18 mouse cellular contexts compared by ENCODE assay signal in the genomic region with DNA sequence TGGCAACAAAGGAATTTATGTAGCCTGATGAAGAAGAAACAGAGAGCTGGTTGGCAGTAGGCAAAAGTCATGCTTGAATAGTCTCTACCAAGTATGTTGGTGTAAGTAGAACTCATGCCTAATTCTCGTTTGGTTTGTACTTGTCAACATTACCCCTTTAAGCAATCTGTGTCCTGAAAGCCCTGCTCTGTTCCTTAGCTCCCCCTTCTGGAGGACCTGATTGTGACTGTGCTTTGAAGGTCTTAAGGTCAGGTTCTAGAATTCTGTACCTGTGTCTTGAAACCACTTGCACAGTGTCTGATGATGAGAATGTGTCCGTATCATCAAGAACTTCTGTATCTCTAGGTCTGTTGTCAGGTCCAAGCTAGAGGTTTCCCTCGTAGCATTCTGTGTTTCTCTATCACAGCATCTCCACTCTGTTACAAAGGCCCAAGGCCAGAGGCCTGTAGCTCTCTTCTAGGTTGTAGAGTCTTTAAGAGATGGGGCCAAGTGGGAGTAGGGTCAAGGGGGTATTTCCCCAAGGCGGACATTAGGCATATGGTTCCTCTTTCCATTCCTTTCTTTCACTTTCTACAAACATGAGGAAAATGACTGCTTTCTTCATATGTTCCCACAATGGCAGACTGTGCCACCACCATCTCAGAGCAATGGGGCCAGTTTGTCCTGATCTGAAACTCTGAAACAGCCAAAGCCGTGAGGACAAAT.
DNase-seq lines count a peak whose midpoint lies in the region; ATAC-seq and TF ChIP-seq lines count a peak whose summit lies in the region.
"Had no signal": no experiment of that assay in that cellular context is flagged by ENCODE, and none has a peak within 500 bp of the region (broad histone marks: within the 10 kb centered on the region; RNA-seq: fewer than 3 reads in every experiment).

No protein-coding gene starts in this region.

- no peak overlapping the region for H3K9ac ChIP-seq in lung, postnatal 0 days (replicated peaks; ENCODE audit: low read depth)
- H3K9ac ChIP-seq in CH12.LX (ENCODE audit: insufficient read depth, low read depth): 0 out of 2 replicates have a peak overlapping the region, but pooled peaks have one; percentile 12
- no peak overlapping the region for H3K9ac ChIP-seq in forebrain, postnatal 0 days
- H3K9ac ChIP-seq: embryonic facial prominence, embryonic 15.5 days; hindbrain, embryonic 15.5 days; liver, embryonic 14.5 days; midbrain, embryonic 15.5 days; neural tube, embryonic 13.5 days had no signal

- 75% methylated on average over 5 of the region's 5 CpGs for WGBS in lung, postnatal 0 days
- 75% methylated on average over 5 of the region's 5 CpGs for WGBS in lung, adult 2 months
- 88% methylated on average over 5 of the region's 5 CpGs for WGBS in forebrain, postnatal 0 days

- no peaks in the 10 kb centered on the region for H3K27me3 ChIP-seq in lung, postnatal 0 days (replicated peaks; ENCODE audit: insufficient read depth, low read length)
- H3K27me3 ChIP-seq in CH12.LX (replicated peaks): no peaks in the 10 kb centered on the region
- H3K27me3 ChIP-seq in forebrain, postnatal 0 days (ENCODE audit: insufficient read depth, low read length): no peaks in the 10 kb centered on the region
- H3K27me3 ChIP-seq: embryonic facial prominence, embryonic 15.5 days; hindbrain, embryonic 15.5 days; midbrain, embryonic 15.5 days; neural tube, embryonic 13.5 days had no signal

- in situ Hi-C loops in CH12.LX (cut with MboI; ENCODE audit: low pct_ligation_motif_present, low pct_unique_long_range_greater_than_20kb, low sequenced_read_pairs): no loop called here

- no peaks in the 10 kb centered on the region for H3K4me1 ChIP-seq in lung, postnatal 0 days (ENCODE audit: insufficient read depth, low read depth, low read length)
- H3K4me1 ChIP-seq in lung, adult 2 months (ENCODE audit: control insufficient read depth, insufficient read depth, low read length): peaks cover 2% of the 10 kb centered on the region; the same call in 1 of the 2 replicates
- peaks cover 38 to 83% of the 10 kb centered on the region in 2 experiments for H3K4me1 ChIP-seq in CH12.LX (ENCODE audit: control insufficient read depth in 1 of 2, insufficient read depth in 2 of 2)
- no peaks in the 10 kb centered on the region for H3K4me1 ChIP-seq in forebrain, postnatal 0 days (ENCODE audit: insufficient read depth)
- H3K4me1 ChIP-seq: hindbrain, embryonic 15.5 days; midbrain, embryonic 15.5 days; neural tube, embryonic 13.5 days had no signal

- TF ChIP-seq POLR2A in lung, adult 2 months (IDR thresholded peaks at IDR 0.05; ENCODE audit: borderline replicate concordance, extremely low read depth, low read depth, low read length): no peak
- no peak for TF ChIP-seq POLR2A in CH12.LX (IDR thresholded peaks at IDR 0.05; ENCODE audit: low read depth, low read length)

- H3K4me2 ChIP-seq in lung, postnatal 0 days (replicated peaks; ENCODE audit: low read depth, low read length): no peak overlapping the region
- H3K4me2 ChIP-seq in CH12.LX (ENCODE audit: insufficient read depth, low read depth, poor library complexity, severe bottlenecking): peak overlapping the region; percentile 34
- H3K4me2 ChIP-seq in forebrain, postnatal 0 days (ENCODE audit: low read depth): no peak overlapping the region
- H3K4me2 ChIP-seq: embryonic facial prominence, embryonic 15.5 days; hindbrain, embryonic 15.5 days; midbrain, embryonic 15.5 days; neural tube, embryonic 13.5 days had no signal

- dilution Hi-C loops in CH12.LX (cut with MboI; ENCODE audit: extremely low pct_ligation_motif_present, extremely low pct_unique_long_range_greater_than_20kb, low sequenced_read_pairs): no loop called here

- ATAC-seq in lung, postnatal 0 days: no peak
- ATAC-seq in granulocyte monocyte progenitor cell, adult 5-6 weeks (replicated peaks; ENCODE audit: poor library complexity, severe bottlenecking): peak; percentile 63
- peak; percentile 70; the same call in 1 of the 2 replicates for ATAC-seq in neutrophil, adult 5-6 weeks (ENCODE audit: extremely low read depth, insufficient number of reproducible peaks, low FRiP score, poor library complexity, severe bottlenecking)
- no peak for ATAC-seq in forebrain, postnatal 0 days
- ATAC-seq: midbrain, embryonic 15.5 days had no signal

- TF ChIP-seq CTCF in lung, postnatal 0 days (IDR thresholded peaks at IDR 0.05): 0 out of 2 replicates have a peak, but pooled peaks have one; percentile 2
- no peak for TF ChIP-seq CTCF in lung, adult 2 months (IDR thresholded peaks at IDR 0.05; ENCODE audit: insufficient read depth, low read length)
- peak; percentile 40 to 76 for TF ChIP-seq CTCF in CH12.LX (conservative IDR thresholded peaks at IDR 0.05 in 1 of 2, IDR thresholded peaks at IDR 0.05 in 1 of 2; ENCODE audit: low read depth in 2 of 2, low read length in 2 of 2)
- no peak for TF ChIP-seq CTCF in forebrain, postnatal 0 days (IDR thresholded peaks at IDR 0.05; ENCODE audit: low read depth)

- TF ChIP-seq RAD21 in CH12.LX (IDR thresholded peaks at IDR 0.05; ENCODE audit: low read depth, low read length): peak; percentile 64

- H3K4me3 ChIP-seq in lung, postnatal 0 days (ENCODE audit: low read depth, low read length): no peak overlapping the region
- no peak overlapping the region for H3K4me3 ChIP-seq in lung, adult 2 months (replicated peaks; ENCODE audit: extremely low read depth, low read depth, low read length)
- no peak overlapping the region for H3K4me3 ChIP-seq in CH12.LX (replicated peaks in 1 of 3; ENCODE audit: low read depth in 2 of 3, low read length in 2 of 3, poor library complexity in 1 of 3)
- no peak overlapping the region for H3K4me3 ChIP-seq in forebrain, postnatal 0 days (ENCODE audit: low read depth, low read length)
- H3K4me3 ChIP-seq: embryonic facial prominence, embryonic 15.5 days; hindbrain, embryonic 15.5 days; midbrain, embryonic 15.5 days; neural tube, embryonic 13.5 days had no signal

- no peak for DNase-seq in lung, postnatal 0 days (ENCODE audit: low spot score)
- DNase-seq in lung, adult 2 months: no peak
- DNase-seq in CH12.LX (ENCODE audit: extremely low read depth): peak; percentile 86
- no peak for DNase-seq in right cerebral cortex, postnatal 14 days
- DNase-seq in forebrain, postnatal 0 days: no peak
- DNase-seq in layer of hippocampus, adult 9-10 months (ENCODE audit: low spot score): no peak
- DNase-seq: adrenal gland, adult 8-10 months; cerebellum, adult 2 months; kidney, adult 2 months; kidney, postnatal 4 days; right cerebral cortex, postnatal 4 days had no signal

- no peaks in the 10 kb centered on the region for H3K9me3 ChIP-seq in lung, postnatal 0 days (ENCODE audit: low read length)
- H3K9me3 ChIP-seq in CH12.LX (replicated peaks; ENCODE audit: low read length): no peaks in the 10 kb centered on the region
- no peaks in the 10 kb centered on the region for H3K9me3 ChIP-seq in forebrain, postnatal 0 days (ENCODE audit: low read length)
- H3K9me3 ChIP-seq: embryonic facial prominence, embryonic 15.5 days; hindbrain, embryonic 15.5 days; midbrain, embryonic 15.5 days; neural tube, embryonic 13.5 days had no signal

- H3K79me2 ChIP-seq in CH12.LX (replicated peaks; ENCODE audit: control insufficient read depth, extremely low read depth, insufficient read depth, poor library complexity, severe bottlenecking): peaks cover 85% of the 10 kb centered on the region

- H3K36me3 ChIP-seq in lung, postnatal 0 days (ENCODE audit: insufficient read depth, low read length): no peaks in the 10 kb centered on the region
- H3K36me3 ChIP-seq in CH12.LX (replicated peaks in 1 of 2; ENCODE audit: control insufficient read depth in 1 of 2, insufficient read depth in 1 of 2, low read length in 1 of 2): peaks cover 16 to 50% of the 10 kb centered on the region in 2 experiments
- no peaks in the 10 kb centered on the region for H3K36me3 ChIP-seq in forebrain, postnatal 0 days (ENCODE audit: insufficient read depth)
- H3K36me3 ChIP-seq: embryonic facial prominence, embryonic 15.5 days; hindbrain, embryonic 15.5 days; midbrain, embryonic 15.5 days; neural tube, embryonic 13.5 days had no signal

- TF ChIP-seq EP300 in lung, postnatal 0 days (IDR thresholded peaks at IDR 0.05): no peak
- TF ChIP-seq EP300 in CH12.LX (IDR thresholded peaks at IDR 0.05; ENCODE audit: low read length): peak; percentile 92

- no peak overlapping the region for H3K27ac ChIP-seq in lung, postnatal 0 days (ENCODE audit: low read length)
- H3K27ac ChIP-seq in CH12.LX (ENCODE audit: insufficient read depth, low read depth): peak overlapping the region; percentile 53
- H3K27ac ChIP-seq in forebrain, postnatal 0 days (ENCODE audit: low read depth, low read length): no peak overlapping the region
- H3K27ac ChIP-seq: embryonic facial prominence, embryonic 15.5 days; hindbrain, embryonic 15.5 days; liver, embryonic 14.5 days; midbrain, embryonic 15.5 days; neural tube, embryonic 13.5 days had no signal

TF ChIP-seq in CH12.LX, 34 proteins besides CTCF, POLR2A, EP300 and RAD21 (continues in another document):
- 0 out of 2 replicates have a peak, but pooled peaks have one; percentile 7 for TF ChIP-seq SIN3A (IDR thresholded peaks at IDR 0.05; ENCODE audit: low read length)
- no peak for TF ChIP-seq GABPA (IDR thresholded peaks at IDR 0.05; ENCODE audit: insufficient replicate concordance, low read depth, low read length)
- TF ChIP-seq RCOR1 (conservative IDR thresholded peaks at IDR 0.05; ENCODE audit: low read depth, low read length): 0 out of 2 replicates have a peak, but pooled peaks have one; percentile 55
- TF ChIP-seq ETS1 (conservative IDR thresholded peaks at IDR 0.05; ENCODE audit: low read depth, low read length): peak; percentile 69; the same call in 1 of the 2 replicates
- no peak for TF ChIP-seq ELF1 (IDR thresholded peaks at IDR 0.05; ENCODE audit: low read depth, low read length)
- peak; percentile 34; the same call in 1 of the 2 replicates for TF ChIP-seq BHLHE40 (IDR thresholded peaks at IDR 0.05; ENCODE audit: low read depth, low read length)
- TF ChIP-seq IRF4 (IDR thresholded peaks at IDR 0.05; ENCODE audit: low read depth, low read length): peak; percentile 89
- no peak; the same call in 1 of the 2 replicates for TF ChIP-seq TCF12 (IDR thresholded peaks at IDR 0.05; ENCODE audit: low read depth, low read length)
- peak; percentile 72 for TF ChIP-seq MYC (IDR thresholded peaks at IDR 0.05; ENCODE audit: low read depth, low read length)
- TF ChIP-seq CHD2 (IDR thresholded peaks at IDR 0.05; ENCODE audit: low read length): peak; percentile 60; the same call in 1 of the 2 replicates
- TF ChIP-seq JUN (IDR thresholded peaks at IDR 0.05; ENCODE audit: insufficient read depth, low read depth, low read length): peak; percentile 1; the same call in 1 of the 2 replicates
- peak; percentile 56; the same call in 1 of the 2 replicates for TF ChIP-seq MEF2A (IDR thresholded peaks at IDR 0.05; ENCODE audit: borderline replicate concordance, low read depth, low read length)
- TF ChIP-seq SMC3 (IDR thresholded peaks at IDR 0.05; ENCODE audit: low read depth, low read length): peak; percentile 56
- no peak for TF ChIP-seq ZMIZ1 (IDR thresholded peaks at IDR 0.05; ENCODE audit: low read depth, low read length)
- TF ChIP-seq NRF1 (IDR thresholded peaks at IDR 0.05; ENCODE audit: low read depth, low read length): 0 out of 2 replicates have a peak, but pooled peaks have one; percentile 20

Comparison
In these comparisons a context has a peak if more than half of its experiments do, and no peak if none do; other contexts are left out.
1. CTCF ChIP-seq: peak in lung, postnatal 0 days (single experiment) and CH12.LX (2 of 2); none in lung, adult 2 months (single experiment) and forebrain, postnatal 0 days (single experiment).
2. ATAC-seq: peak in granulocyte monocyte progenitor cell, adult 5-6 weeks (single experiment) and neutrophil, adult 5-6 weeks (single experiment); none in lung, postnatal 0 days (single experiment) and forebrain, postnatal 0 days (single experiment).